Mouse (Mus musculus) fat pad, adult 2 months (tissue): ENCODE results near the gene Faap100.
A peak's percentile ranks its signal among the peaks of the same experiment; 100 is the strongest.
"Not testable (repeated sequence)": the region's sequence is repeated elsewhere in the genome, so short reads cannot be mapped to it uniquely, and the experiment has no call there.

Source experiments
- DNase-seq: peaks from one replicate; pipeline ENCODE4 v3.0.0-alpha.2; 2011; ENCODE audit warnings: low read depth, low spot score; ENCODE audit errors: extremely low read depth

The Faap100 gene

GRCm38 (mm10) chr11:120378611-120379540, at the start of gene Faap100:
Gene Faap100 (minus strand): TSS chr11:120378764.
- DNase-seq, result peak; percentile 66

GRCm38 (mm10) chr11:120426727-120427126, 48.2 kb upstream of the Faap100 start:
- no peak for DNase-seq

GRCm38 (mm10) chr11:120423569-120424295, 45.2 kb upstream of the Faap100 start:
- DNase-seq, result no peak

- peak; percentile 67 for DNase-seq
These were observed 44.3 kb upstream of the Faap100 start for GRCm38 (mm10) chr11:120422651-120423568.

- no peak for DNase-seq
These were observed 40.0 kb upstream of the Faap100 start for GRCm38 (mm10) chr11:120418592-120418991.

- no peak for DNase-seq
These were observed 39.3 kb upstream of the Faap100 start for GRCm38 (mm10) chr11:120417852-120418251.

GRCm38 (mm10) chr11:120413621-120414020, 35.1 kb upstream of the Faap100 start:
- not testable (repeated sequence) for DNase-seq

- no peak for DNase-seq
These were observed 27.9 kb upstream of the Faap100 start for GRCm38 (mm10) chr11:120406445-120406844.

GRCm38 (mm10) chr11:120405867-120406266, 27.3 kb upstream of the Faap100 start:
- no peak for DNase-seq

- no peak for DNase-seq
These were observed 26.2 kb upstream of the Faap100 start for GRCm38 (mm10) chr11:120404814-120405213.

GRCm38 (mm10) chr11:120399319-120399718, 20.8 kb upstream of the Faap100 start:
- DNase-seq, result no peak

GRCm38 (mm10) chr11:120397602-120398001, 19.0 kb upstream of the Faap100 start:
- no peak for DNase-seq

GRCm38 (mm10) chr11:120395661-120396060, 17.1 kb upstream of the Faap100 start:
- DNase-seq, result peak; percentile 88

- DNase-seq, result no peak
These were observed 10.0 kb upstream of the Faap100 start for GRCm38 (mm10) chr11:120388580-120388979.

GRCm38 (mm10) chr11:120387157-120387556, 8.6 kb upstream of the Faap100 start:
- DNase-seq, result no peak

GRCm38 (mm10) chr11:120386632-120387031, 8.1 kb upstream of the Faap100 start:
- no peak for DNase-seq

GRCm38 (mm10) chr11:120382509-120382908, 3.9 kb upstream of the Faap100 start:
- DNase-seq, result no peak

GRCm38 (mm10) chr11:120381157-120381556, 2.6 kb upstream of the Faap100 start:
- DNase-seq, result no peak

- DNase-seq, result no peak
These were observed 1.7 kb upstream of the Faap100 start for GRCm38 (mm10) chr11:120380271-120380670.

- no peak for DNase-seq
These were observed 443 bp downstream of the Faap100 start for GRCm38 (mm10) chr11:120378031-120378610.
